Mouse (Mus musculus) heart, embryonic 12.5 days (tissue): ENCODE data around the gene Inmt. TPM values are rescaled to one million over a fixed set of nuclear protein-coding genes. Genes with fewer than 3 reads are reported as not detected.

Experiments used
- ATAC-seq: fragments of 200-750 bp; cut with Nextera tagmentation; 2 replicates; pipeline ENCODE4 v1.8.0; 2017; ENCODE audit warnings: moderate TSS enrichment, moderate library complexity; ENCODE audit not compliant: insufficient number of reproducible peaks, low FRiP score
- H3K27ac ChIP-seq: fragments of 300-500 bp; sonication (generic); 2 replicates; pipeline ENCODE4 v1.5.1; 2016; ENCODE audit warnings: mild to moderate bottlenecking, moderate library complexity; ENCODE audit not compliant: poor library complexity, severe bottlenecking
- H3K27me3 ChIP-seq: fragments of 300-500 bp; sonication (generic); replicated peaks from 2 replicates; pipeline ENCODE4 v1.6.1; 2016; ENCODE audit warnings: mild to moderate bottlenecking, moderate library complexity
- H3K36me3 ChIP-seq: fragments of 300-500 bp; sonication (generic); 2 replicates; pipeline ENCODE4 v1.6.1; 2016; ENCODE audit warnings: mild to moderate bottlenecking, moderate library complexity
- H3K4me1 ChIP-seq: fragments of 300-500 bp; sonication (generic); replicated peaks from 2 replicates; pipeline ENCODE4 v1.6.1; 2016; ENCODE audit warnings: mild to moderate bottlenecking
- H3K4me2 ChIP-seq: fragments of 300-500 bp; sonication (generic); 2 replicates; pipeline ENCODE4 v1.6.1; 2016; ENCODE audit warnings: mild to moderate bottlenecking, moderate library complexity
- H3K4me3 ChIP-seq: fragments of 300-500 bp; sonication (generic); 2 replicates; pipeline ENCODE4 v1.5.1; 2016; ENCODE audit warnings: mild to moderate bottlenecking
- H3K9ac ChIP-seq: fragments of 300-500 bp; sonication (generic); 2 replicates; pipeline ENCODE4 v1.6.1; 2016; ENCODE audit warnings: mild to moderate bottlenecking, moderate library complexity
- H3K9me3 ChIP-seq: fragments of 300-500 bp; sonication (generic); replicated peaks from 2 replicates; pipeline ENCODE4 v1.6.1; 2016; ENCODE audit warnings: mild to moderate bottlenecking, moderate library complexity
- WGBS: fragments of 180-500 bp; shearing (Covaris S2); methylation state at CpG from one replicate; pipeline ENCODE4 v1.1.7; 2016; 5-methylcytosine and 5-hydroxymethylcytosine counted together
- polyA plus RNA-seq: library from polyadenylated mRNA; unstranded; fragments of >200 nt; fragmentation: Nextera tagmentation; extraction: Ambion mirVana; gene quantifications from 2 replicates; pipeline ENCODE4 v1.2.1, GENCODE M21; 2016

Inmt gene
- polyA plus RNA-seq, 1 experiment from 2014 or later: not detected

- Histone ChIP-seq H3K9me3 (no peaks in the 10 kb centered on the region), H3K9ac (no peak overlapping the region), H3K36me3 (no peaks in the 10 kb centered on the region), H3K27me3 (peaks cover 16% of the 10 kb centered on the region; the same call in 1 of the 2 replicates), H3K4me3 (no peak overlapping the region), H3K4me1 (no peaks in the 10 kb centered on the region), H3K27ac (no peak overlapping the region), H3K4me2 (no peak overlapping the region)
- no peak for ATAC-seq
- 67% methylated on average over 5 of the region's 5 CpGs for WGBS
These were observed 5.0 kb downstream of the Inmt start for GRCm38 (mm10) chr6:55169818-55170217.

DNA sequence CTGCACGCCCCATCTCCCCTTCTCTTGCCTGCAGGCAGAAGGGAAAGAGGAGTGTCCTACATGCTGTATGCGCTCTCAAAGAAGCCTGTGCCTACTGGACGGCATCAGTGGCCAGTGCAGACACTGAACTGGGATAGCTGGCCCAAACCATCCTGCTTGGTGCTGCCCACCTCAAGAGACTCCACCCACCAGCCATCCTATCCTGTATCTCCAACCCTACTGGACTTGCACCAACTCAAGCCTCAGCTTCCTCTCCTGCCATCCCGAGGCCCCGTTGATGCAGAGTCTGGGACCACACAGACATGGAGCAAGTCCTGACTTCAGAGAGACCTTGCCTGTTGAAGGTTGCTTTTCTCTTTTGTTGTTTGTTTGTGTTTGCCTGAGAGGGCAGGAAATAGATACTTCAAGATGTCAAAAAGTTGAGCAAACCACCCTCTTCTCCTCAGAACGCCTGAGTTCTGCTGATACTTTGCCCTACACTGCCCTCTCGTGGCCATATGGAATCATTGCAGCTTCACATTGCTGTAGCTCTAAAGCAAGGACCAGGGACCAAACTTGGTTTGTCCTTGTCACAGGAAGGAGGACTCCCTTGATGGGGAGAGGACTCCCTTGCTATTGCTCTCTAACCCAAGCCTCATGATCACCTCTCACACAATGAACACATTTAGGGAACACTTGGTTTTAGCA is 7.9 kb downstream of the Inmt start:
- H3K36me3 ChIP-seq: no peaks in the 10 kb centered on the region
- H3K27ac ChIP-seq: no peak overlapping the region
- H3K27me3 ChIP-seq: peaks cover 18% of the 10 kb centered on the region; the same call in 1 of the 2 replicates
- H3K4me3 ChIP-seq: no peak overlapping the region
- 45% methylated on average over 7 of the region's 7 CpGs for WGBS
- ATAC-seq: no peak
- no peak overlapping the region for H3K9ac ChIP-seq
- no peaks in the 10 kb centered on the region for H3K4me1 ChIP-seq
- H3K4me2 ChIP-seq: no peak overlapping the region
- H3K9me3 ChIP-seq: no peaks in the 10 kb centered on the region

DNA sequence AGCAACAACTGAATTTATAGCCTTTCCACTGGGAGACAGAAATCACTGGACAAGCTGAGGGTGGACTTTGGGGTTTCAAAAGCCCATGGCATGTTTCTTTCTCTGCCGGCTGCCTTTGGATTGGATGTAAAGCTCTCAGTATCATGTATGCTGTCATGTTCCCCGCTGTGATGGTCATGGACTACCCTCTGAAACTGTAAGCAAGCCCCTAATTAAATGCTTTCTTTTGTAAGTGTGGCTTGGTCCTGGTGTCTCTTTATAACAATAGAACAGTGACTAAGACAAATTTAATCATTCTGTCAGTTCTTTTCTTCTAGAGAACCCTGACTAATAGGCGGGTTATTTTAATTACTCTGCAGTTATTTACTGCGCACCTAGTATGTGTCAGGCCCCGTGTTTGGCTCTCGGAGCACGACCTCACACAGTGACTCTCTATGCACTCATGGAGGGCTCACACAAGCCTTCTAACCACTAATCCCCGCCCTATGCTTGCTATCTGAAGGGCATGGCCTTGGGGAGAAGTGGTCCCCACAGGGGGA is 11.7 kb downstream of the Inmt start:
- H3K27ac ChIP-seq: no peak overlapping the region
- ATAC-seq: no peak
- no peak overlapping the region for H3K4me3 ChIP-seq
- no peaks in the 10 kb centered on the region for H3K9me3 ChIP-seq
- WGBS: 76% methylated on average over 8 of the region's 8 CpGs
- no peak overlapping the region for H3K9ac ChIP-seq
- H3K27me3 ChIP-seq: peaks cover 10% of the 10 kb centered on the region; the same call in 1 of the 2 replicates
- H3K4me1 ChIP-seq: no peaks in the 10 kb centered on the region
- no peak overlapping the region for H3K4me2 ChIP-seq
- no peaks in the 10 kb centered on the region for H3K36me3 ChIP-seq

DNA sequence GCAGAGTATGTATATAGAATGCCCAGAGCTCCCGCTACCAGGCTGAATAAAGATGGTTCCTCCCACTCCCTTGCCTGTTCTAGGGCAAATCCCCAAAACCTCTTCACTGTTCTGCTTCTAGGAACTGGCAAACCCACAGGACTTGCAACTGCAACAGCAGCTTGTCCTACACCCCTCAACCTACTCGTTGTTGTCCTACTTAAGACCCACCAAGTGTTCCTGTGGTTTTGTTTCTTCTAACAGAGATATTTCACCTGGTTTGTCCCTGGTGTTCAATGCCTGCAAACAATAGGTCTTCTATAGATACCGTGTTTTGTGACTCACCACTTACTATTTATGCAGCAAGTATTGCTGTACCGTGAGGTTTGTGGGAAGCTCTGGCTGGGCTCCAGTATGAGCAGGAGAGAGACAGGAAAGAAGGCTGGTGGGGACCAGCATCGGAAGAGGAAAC is 13.5 kb downstream of the Inmt start:
- Histone ChIP-seq H3K27me3 (peaks cover 3% of the 10 kb centered on the region; the same call in 1 of the 2 replicates), H3K4me2 (no peak overlapping the region), H3K9ac (no peak overlapping the region), H3K4me3 (no peak overlapping the region), H3K4me1 (no peaks in the 10 kb centered on the region), H3K9me3 (no peaks in the 10 kb centered on the region), H3K27ac (no peak overlapping the region), H3K36me3 (no peaks in the 10 kb centered on the region)
- 65% methylated on average over 5 of the region's 5 CpGs for WGBS
- no peak for ATAC-seq

- peaks cover 6% of the 10 kb centered on the region for H3K4me1 ChIP-seq
These were observed 15.6 kb downstream of the Inmt start for GRCm38 (mm10) chr6:55159256-55159655.

DNA sequence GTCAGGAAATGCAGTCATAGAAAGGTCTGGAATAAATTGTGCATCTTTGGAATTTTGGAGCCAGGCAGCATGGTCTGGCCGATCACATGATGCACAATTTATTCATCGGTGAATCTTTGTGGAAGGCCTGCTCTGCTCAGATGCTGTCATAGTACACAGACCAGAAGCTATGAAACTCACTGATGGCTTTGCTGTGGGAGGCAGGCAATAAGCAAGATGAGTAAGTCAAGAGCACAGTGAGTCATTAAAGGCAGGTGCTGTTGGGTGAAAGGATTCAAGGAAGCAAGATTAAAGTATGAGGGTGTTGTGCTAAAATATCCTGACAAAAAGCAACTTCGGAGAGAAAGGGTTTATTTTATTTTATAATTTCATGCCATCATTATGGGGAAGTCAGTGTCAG is 22.6 kb downstream of the Inmt start:
- no peak for ATAC-seq
- Histone ChIP-seq H3K4me3 (no peak overlapping the region), H3K27me3 (no peaks in the 10 kb centered on the region), H3K4me1 (peaks cover 9% of the 10 kb centered on the region), H3K36me3 (no peaks in the 10 kb centered on the region), H3K9me3 (peaks cover 3% of the 10 kb centered on the region; the same call in 1 of the 2 replicates), H3K9ac (no peak overlapping the region), H3K4me2 (no peak overlapping the region), H3K27ac (no peak overlapping the region)
- 87% methylated on average over 3 of the region's 3 CpGs for WGBS

More at GRCm38 (mm10) chr6:55159256-55159655, 15.6 kb downstream of the Inmt start:
- Histone ChIP-seq H3K27ac (no peak overlapping the region), H3K9ac (no peak overlapping the region), H3K36me3 (no peaks in the 10 kb centered on the region), H3K4me2 (no peak overlapping the region), H3K27me3 (no peaks in the 10 kb centered on the region), H3K4me3 (no peak overlapping the region), H3K9me3 (no peaks in the 10 kb centered on the region)
- WGBS: 79% methylated on average over 1 of the region's 1 CpGs
- no peak for ATAC-seq

DNA sequence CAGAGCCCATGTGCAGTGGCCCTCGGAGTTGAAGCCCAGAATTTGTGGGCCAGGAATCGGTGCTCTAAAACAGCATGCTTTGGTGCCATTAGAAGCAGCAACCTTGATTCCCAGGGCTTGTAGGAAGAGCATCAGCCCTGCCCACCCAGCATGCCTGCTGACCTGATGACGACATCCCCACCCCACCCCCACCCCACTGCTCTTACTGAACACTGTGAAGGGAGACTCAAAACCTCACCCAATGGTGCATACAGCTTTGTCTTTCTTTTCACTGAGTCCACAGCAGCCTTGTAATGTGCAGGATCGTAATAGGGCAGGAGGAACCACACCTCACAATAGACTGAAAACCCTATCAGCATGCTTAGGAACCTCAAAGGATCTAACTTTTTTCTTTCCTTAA is 28.7 kb downstream of the Inmt start:
- whole genome bisulfite sequencing: 61% methylated on average over 4 of the region's 4 CpGs
- Histone ChIP-seq H3K9ac (no peak overlapping the region), H3K36me3 (no peaks in the 10 kb centered on the region), H3K27ac (no peak overlapping the region), H3K9me3 (no peaks in the 10 kb centered on the region), H3K27me3 (no peaks in the 10 kb centered on the region), H3K4me3 (no peak overlapping the region), H3K4me2 (no peak overlapping the region), H3K4me1 (no peaks in the 10 kb centered on the region)
- ATAC-seq: no peak

- H3K9ac ChIP-seq: no peak overlapping the region
- no peaks in the 10 kb centered on the region for H3K9me3 ChIP-seq
- H3K27ac ChIP-seq: no peak overlapping the region
- WGBS: 72% methylated on average over 5 of the region's 5 CpGs
- H3K4me1 ChIP-seq: no peaks in the 10 kb centered on the region
- no peak overlapping the region for H3K4me2 ChIP-seq
- no peaks in the 10 kb centered on the region for H3K36me3 ChIP-seq
- H3K4me3 ChIP-seq: no peak overlapping the region
- no peaks in the 10 kb centered on the region for H3K27me3 ChIP-seq
- no peak for ATAC-seq
These were observed 29.6 kb downstream of the Inmt start for GRCm38 (mm10) chr6:55145285-55145684.

DNA sequence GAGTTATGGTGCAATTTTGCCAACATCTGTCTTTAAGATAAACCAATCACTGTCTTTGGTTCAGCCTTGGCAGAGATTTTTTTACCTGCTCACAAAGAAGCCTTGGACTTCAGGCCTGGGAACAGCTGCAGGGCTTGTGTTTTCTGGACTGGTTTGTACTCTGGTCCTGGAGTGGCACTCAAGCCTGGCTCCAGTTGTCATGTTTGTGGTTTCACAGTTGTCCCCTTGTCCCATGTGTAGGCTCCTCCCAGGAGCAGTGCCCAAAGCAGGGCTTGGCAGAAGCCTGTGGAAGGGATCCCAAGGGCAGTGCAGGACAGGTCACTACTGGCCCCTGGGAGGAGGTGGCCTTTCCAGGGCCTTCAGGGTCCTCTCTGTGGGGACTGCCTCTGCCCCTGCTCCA is 36.5 kb downstream of the Inmt start:
- no peak for ATAC-seq
- no peak overlapping the region for H3K4me3 ChIP-seq

DNA sequence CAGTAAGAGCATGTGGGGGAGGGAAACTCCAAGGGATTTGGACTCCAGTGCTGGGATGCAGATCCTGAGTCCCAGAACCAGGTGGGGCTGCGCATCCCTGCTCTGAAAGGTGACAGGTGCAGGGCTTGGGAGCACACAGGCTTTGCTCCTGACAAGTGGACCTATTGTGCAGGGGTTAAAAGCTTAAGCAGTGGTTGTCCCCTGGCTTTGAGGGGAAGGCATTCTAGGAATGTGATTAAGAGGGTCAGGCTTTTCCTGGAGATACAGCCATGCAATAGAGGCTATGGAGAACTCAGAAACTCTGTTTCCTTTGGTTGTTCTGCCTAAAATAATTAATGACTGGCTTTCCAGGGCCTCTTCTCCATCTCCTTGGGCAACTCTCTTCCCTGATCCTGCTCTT is 41.4 kb downstream of the Inmt start:
- Histone ChIP-seq H3K27me3 (no peaks in the 10 kb centered on the region), H3K36me3 (no peaks in the 10 kb centered on the region), H3K9ac (no peak overlapping the region), H3K4me3 (no peak overlapping the region), H3K4me2 (peak overlapping the region; percentile 59), H3K9me3 (0 out of 2 replicates have a peak, but pooled peaks cover 7% of the 10 kb centered on the region), H3K27ac (peak overlapping the region; percentile 77), H3K4me1 (peaks cover 44% of the 10 kb centered on the region)
- 78% methylated on average over 1 of the region's 1 CpGs for WGBS
- ATAC-seq: no peak

More for the DNA sequence above, 36.5 kb downstream of the Inmt start:
- no peaks in the 10 kb centered on the region for H3K36me3 ChIP-seq
- 0 out of 2 replicates have a peak, but pooled peaks cover 7% of the 10 kb centered on the region for H3K9me3 ChIP-seq
- no peaks in the 10 kb centered on the region for H3K27me3 ChIP-seq
- no peak overlapping the region for H3K27ac ChIP-seq
- H3K9ac ChIP-seq: no peak overlapping the region
- no peak overlapping the region for H3K4me2 ChIP-seq
- peaks cover 9% of the 10 kb centered on the region for H3K4me1 ChIP-seq

- WGBS: 37% methylated on average over 10 of the region's 10 CpGs
- peak within 1 kb of the TSS; percentile 77 for H3K27ac ChIP-seq
- H3K4me3 ChIP-seq: peak within 1 kb of the TSS; percentile 25
- H3K27me3 ChIP-seq: no peaks in the 10 kb centered on the region
- peak within 1 kb of the TSS; percentile 38; the same call in 1 of the 2 replicates for H3K9ac ChIP-seq
- no peaks in the 10 kb centered on the region for H3K36me3 ChIP-seq
- H3K9me3 ChIP-seq: 0 out of 2 replicates have a peak, but pooled peaks cover 7% of the 10 kb centered on the region
- no peak for ATAC-seq
- peaks cover 44% of the 10 kb centered on the region for H3K4me1 ChIP-seq
- peak within 1 kb of the TSS; percentile 59 for H3K4me2 ChIP-seq
These were observed 42.0 kb downstream of the Inmt start, which contains the start of gene Crhr2 for GRCm38 (mm10) chr6:55132794-55133193. Gene Crhr2, minus strand, starts transcription at chr6:55133016.
